Mouse (Mus musculus) spleen, postnatal 36 days (tissue): ENCODE measurements around the gene Crtac1.

ENCODE experiments used
- DNase-seq, 2 experiments: peaks; one replicate each; pipeline ENCODE4 v3.0.0; 2022; ENCODE audit warnings: low spot score in 2 of 2, mixed read lengths in 1 of 2

Crtac1 gene

DNA sequence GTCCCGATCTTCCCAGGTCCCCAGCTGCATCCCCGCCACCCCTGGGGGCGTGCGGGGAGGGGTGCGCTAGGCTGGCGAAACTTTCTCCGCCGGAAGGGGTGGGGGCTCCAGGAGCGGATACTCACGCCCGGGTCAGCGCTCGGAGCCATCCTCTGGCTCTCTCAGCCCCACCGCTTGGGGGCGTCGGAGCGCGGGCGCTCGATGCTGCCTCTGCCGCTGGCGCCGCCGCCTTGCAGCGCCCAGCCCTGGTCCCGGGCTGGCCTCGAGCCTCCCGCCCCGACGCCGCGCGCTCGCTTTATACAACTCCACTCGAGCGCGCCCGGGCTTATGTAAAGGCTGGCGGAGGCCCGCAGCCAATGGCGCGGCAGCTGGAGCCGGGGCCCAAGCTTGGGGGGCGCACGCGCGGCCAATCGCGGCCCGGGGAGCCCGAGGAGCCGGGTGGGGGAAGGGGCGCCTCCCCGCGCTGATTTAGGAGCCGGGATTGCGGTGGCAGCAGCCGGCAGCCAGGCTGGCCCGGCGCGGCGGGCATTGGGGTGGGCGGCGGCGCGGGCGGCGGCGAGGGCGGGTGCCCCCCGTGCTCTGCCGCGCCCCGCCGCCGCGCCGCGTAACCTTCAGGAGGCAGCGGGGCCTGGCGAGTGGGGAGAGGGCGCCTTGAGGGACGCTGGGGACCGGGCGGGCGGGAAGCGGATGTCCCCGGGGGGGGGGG lies at the start of gene Crtac1:
Gene Crtac1 (minus strand): TSS at position 299 of the 706 bp plus-strand sequence.
- no peak for DNase-seq

DNA sequence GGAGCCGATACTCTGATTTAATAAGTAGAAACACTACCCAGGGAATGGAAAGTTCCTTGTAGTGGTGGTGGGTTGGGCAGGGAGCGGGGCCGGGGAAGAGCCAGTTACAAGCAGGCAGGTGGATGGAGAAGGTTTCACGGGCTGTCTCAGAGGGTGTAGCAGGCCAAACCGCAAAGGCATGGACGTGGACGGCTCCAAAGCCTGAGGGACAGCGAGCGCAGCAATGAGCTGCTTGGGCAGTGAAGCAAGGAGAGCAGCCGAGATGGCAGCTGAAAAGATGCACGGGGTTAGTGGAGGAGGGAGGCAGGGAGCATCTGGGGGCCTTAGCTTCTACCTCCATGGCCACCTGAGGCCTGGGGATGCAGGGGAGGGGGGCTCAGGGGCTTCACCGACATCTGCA lies 46.7 kb upstream of the Crtac1 start:
- no peak for DNase-seq

DNA sequence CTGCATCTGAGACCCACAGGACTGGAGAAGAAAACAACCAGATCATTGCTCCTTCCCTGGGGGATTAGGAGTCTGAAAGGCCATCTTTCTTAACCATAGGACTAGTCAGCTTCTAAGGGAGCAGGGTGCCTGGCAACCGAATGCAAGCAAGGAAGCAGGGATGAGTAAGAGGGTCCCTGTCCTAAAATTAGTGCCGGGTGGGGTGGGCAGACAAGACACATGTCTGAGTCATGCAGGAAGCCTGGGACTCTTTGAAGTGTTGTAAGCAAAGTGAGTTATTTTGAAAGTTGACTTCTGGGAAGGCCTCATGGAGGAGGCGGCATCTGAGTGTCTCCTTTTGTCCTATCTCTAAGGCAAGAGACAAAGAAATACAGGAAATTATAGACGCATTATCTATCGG lies 46.2 kb upstream of the Crtac1 start:
- DNase-seq: no peak

DNA sequence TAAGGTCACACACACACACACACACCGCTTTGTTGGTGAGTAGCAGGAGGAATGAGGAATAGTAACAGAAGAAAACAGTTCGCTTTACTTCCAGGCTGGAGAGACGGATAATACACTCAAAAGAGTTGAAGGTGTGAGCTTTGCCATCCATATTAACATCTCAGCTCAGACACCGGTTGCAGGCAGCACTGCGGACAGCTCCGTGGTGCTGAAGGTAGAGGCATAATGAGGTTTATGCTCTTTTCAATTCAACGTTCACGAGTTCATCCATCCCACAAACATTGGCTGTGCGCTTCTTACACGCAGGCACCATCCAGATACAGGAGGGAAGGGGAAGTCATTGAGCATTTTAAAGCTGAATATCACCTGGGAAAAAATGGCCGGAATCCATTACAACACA lies 41.2 kb upstream of the Crtac1 start:
- DNase-seq: no peak

GRCm38 (mm10) chr19:42471571-42471970 lies 40.0 kb upstream of the Crtac1 start:
- no peak for DNase-seq

DNA sequence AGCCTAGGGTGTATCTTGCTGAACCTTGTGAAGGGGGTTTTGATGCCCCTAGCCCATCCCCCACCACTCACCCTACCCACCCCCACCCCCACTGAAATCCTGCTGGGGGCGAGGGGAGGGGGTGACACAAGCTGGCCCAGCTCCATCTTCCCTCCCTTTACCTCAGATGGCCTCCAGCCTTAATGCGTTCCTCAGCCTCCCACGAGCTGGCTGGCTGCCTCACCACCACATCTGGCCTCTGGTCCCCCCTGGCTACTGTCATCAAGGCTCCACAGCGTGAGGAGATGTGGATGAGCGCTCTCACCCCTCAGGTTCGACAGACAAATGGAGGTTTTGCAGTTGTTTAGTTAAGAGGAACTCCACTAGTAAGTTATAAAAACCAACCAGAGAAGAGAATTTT lies 30.3 kb upstream of the Crtac1 start:
- DNase-seq: no peak

GRCm38 (mm10) chr19:42461353-42461752 lies 29.8 kb upstream of the Crtac1 start:
- DNase-seq: no peak

GRCm38 (mm10) chr19:42459512-42459911 lies 27.9 kb upstream of the Crtac1 start:
- no peak for DNase-seq

- no peak for DNase-seq
Observed at GRCm38 (mm10) chr19:42454481-42455236, 23.1 kb upstream of the Crtac1 start.

DNA sequence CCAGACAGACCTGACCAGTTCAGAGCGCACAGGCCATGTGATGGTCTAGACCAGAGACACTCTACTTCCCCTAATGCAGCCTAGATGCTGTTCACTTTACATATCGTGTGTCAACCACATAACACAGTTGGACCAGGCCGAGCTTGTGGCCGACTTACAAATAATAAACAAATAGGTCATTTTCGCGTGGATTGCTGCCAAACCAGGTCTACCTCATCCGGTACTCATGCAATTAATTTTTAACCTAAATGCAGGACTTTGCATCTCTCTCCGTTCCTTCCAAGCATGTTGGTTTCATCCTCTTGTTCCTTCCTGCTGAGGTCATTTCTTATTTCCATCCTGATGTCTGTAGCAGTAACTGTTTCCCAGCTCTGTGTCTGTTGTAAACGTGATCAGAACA lies 22.4 kb upstream of the Crtac1 start:
- DNase-seq: no peak

DNA sequence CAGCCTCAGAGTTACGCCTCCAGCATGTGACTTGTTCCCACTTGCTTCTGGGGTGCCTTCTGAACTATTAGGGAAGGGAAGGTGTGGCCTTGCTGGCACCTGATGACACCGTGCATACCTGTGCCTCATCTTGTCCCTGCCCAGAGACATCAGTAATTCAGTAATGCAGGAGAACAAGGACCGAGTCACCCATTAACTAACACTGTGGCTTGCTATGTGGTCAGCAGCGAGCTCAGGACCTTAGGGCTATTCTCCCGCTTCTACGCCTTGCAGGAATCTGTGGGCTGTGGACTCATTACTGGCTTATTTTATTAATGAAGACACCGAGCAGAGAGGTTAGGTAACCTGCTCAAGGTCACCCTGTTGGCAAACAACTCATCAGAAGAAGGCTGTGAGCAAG lies 21.0 kb upstream of the Crtac1 start:
- no peak for DNase-seq

DNA sequence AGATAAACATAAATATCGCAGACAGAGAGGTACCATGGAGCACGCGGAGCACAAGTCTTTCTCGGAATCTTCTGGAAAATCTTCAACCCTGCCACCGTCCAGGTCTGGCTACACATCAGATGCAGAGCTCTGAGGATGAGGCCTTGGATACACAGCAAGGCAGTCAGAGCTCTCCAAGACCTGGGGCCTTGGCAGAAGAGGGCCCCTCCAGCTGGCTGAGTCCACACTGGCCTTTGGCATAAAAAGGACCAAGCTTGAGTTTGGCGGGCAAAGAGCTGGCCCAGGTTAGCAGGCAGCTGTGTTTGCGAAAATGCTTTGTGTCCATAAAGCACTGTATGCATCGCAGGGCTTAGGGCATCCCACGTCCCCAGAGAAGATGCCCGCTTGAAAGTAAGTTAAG lies 17.0 kb upstream of the Crtac1 start:
- DNase-seq: no peak

DNA sequence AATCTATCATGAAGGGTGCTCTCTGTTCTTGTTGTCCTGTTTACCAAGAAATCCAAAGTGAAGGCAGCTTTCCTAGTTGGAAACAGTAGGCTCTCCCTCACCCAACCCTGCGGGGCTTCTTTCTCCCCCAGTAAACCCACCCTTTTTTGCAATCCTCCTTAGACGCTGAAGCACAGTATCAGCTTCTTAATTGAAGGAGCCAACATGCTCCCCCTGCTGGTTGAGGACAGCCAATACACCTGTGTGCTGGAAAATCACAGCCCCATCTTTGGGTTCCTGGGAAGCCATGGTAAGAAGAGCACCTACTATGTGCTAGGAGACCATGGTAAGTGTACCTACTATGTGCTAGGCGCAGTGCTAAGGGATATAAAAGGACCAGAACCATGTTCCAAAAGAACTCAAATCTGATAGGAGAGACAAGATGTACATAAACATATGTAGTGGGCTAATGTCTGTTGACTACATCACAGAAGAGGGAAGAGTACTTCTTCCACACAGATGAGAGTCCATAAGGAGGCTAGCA lies 12.4 kb upstream of the Crtac1 start:
- no peak for DNase-seq

DNA sequence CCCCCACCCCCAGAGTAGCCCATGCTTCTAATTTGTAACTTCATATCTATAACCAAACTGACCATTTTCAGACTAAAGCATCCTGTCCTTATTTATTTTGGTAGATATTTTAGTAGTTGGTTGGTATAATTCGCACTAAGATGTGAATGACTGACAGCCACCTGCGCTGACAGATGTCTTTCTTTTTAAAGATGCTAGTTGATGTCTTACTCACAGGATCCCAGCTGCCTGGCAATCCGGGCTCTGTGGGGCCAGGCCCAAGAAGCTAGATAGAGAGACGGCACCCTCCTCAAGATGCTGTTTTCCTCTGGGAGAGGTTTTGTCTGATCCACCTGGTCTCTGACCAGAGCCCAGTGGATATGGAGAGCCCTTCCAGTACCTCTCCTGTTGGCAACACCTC lies 11.7 kb upstream of the Crtac1 start:
- no peak for DNase-seq

DNA sequence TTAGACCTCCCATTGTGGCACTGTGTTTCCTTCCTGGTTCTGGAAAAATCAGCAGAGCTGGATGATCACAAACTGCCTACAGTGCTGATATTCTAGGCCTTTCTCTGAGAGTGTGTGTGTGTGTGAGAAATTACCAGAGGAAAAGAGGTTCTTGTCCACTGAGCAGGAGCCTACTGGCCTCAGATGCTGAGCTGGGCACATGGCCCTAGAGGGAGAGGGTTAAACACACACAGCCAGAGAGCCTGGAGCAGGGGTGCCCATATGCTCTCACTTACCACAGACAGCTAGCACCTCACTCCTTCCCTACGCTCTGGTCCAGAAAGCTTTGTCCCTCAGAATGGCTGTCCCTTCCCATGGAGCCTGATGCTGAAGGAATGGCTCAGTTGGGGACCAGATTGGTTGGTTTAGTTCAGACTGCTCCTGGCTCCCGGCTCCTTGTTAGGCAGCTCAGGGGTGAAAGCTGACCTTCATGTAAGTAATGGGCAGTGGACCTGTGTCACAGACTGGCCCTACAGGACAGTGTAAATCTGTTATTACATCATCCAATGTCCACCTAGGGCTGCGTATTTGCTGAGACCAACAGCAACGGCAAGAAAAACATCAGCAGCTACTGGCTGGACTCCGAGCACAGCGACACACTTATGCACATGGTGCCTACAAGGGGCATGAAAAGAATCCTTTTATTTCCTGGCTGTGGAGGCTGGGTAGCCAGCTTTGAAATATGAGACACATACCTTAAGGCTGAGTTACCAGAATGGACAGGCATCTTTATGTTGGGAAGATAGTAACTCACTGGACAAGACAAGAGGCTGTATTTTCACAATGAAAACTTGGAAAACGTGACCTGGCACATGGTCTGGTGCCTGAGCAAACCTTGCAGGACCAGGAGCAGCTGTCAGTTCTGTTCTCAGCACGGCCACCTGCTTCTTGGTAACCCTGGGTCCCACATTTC lies 10.9 kb upstream of the Crtac1 start:
- no peak for DNase-seq

GRCm38 (mm10) chr19:42440089-42440488 lies 8.5 kb upstream of the Crtac1 start:
- DNase-seq: no peak

- no peak for DNase-seq
Observed at GRCm38 (mm10) chr19:42439353-42439752, 7.8 kb upstream of the Crtac1 start.

GRCm38 (mm10) chr19:42435621-42436020 lies 4.0 kb upstream of the Crtac1 start:
- no peak for DNase-seq

- no peak for DNase-seq
Observed at GRCm38 (mm10) chr19:42432761-42433160, 1.2 kb upstream of the Crtac1 start.

DNA sequence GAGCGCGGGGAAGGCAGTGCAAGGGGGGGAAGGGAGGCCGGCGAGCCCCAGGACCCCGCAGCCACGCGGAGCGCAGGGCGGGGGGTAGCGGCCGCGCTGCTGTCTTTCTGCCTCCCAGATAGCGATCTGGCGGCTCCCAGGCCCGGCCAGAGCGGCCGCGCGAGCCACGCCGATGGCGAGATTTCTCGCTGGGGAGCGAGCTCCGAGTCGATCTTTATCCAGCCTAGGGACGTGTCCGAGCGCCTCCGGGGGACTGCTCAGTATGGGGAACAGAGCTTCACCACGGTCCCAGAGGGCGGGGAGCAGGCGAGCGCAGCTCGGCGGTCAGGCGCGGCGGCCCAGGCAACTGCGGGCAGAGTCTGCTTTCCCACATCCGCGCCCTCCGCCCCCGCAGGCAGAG lies 608 bp upstream of the Crtac1 start:
- no peak for DNase-seq

DNA sequence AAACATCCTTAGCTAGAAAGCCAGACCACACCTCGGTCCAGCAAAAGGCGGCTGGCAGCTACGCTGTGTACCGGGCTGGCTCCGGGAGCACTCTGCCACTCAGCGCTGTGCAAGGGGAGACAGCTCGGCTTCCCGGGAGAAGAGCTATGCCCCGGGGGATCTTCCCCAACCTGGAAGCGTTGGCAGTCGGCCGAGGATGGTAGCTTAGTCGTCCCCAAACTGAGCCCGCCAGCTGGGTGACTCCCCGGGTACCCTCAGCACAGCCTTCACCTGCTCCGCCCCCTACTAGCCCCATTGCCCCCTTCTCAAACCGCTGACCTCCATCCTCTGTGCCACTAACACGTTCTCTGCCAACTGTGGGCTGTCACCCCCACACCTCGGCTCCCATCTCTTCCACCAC lies 602 bp downstream of the Crtac1 start:
- no peak for DNase-seq

DNA sequence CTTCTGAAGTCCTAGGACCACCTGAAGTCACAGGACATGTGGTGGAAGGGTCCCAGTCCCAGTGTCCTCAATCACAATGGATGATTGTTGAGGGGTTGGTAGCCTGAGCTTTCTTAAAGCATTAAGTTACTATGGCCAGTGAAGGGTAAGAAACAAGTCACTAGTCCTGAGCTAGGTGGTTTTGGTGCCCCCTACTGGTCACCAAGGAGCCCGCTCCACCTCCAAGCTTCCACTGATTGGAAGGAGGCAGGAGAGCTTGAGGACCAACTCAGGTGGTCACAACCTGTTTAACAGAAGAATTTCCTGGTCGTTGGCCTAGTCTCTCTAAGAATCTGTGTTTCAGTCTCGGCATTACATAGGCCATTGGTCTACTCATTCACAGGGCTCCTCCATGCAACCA lies 2.2 kb downstream of the Crtac1 start:
- no peak for DNase-seq
